Mouse (Mus musculus) kidney, postnatal 0 days (tissue): ENCODE measurements around the gene Mtfmt. TPM values are rescaled to one million over a fixed set of nuclear protein-coding genes. Genes with fewer than 3 reads are reported as not detected.
A peak's percentile ranks its signal among the peaks of the same experiment; 100 is the strongest.

ENCODE experiments used
- ATAC-seq: fragments of 200-750 bp; cut with Nextera tagmentation; replicated peaks from 2 replicates; pipeline ENCODE4 v1.8.0; 2017; ENCODE audit warnings: low read depth, moderate number of reproducible peaks, moderate TSS enrichment, moderate library complexity; ENCODE audit not compliant: low FRiP score
- DNase-seq: peaks from one replicate; pipeline ENCODE4 v3.0.0-alpha.2; 2016; ENCODE audit warnings: low spot score
- H3K27ac ChIP-seq: fragments of 300-500 bp; sonication (generic); 2 replicates; pipeline ENCODE4 v1.5.1; 2014; ENCODE audit warnings: mild to moderate bottlenecking
- H3K27me3 ChIP-seq: fragments of 300-500 bp; sonication (generic); 2 replicates; pipeline ENCODE4 v1.6.1; 2014; ENCODE audit warnings: low read length, mixed read lengths; ENCODE audit not compliant: insufficient read depth
- H3K36me3 ChIP-seq: fragments of 300-500 bp; sonication (generic); 2 replicates; pipeline ENCODE4 v1.6.1; 2014; ENCODE audit warnings: low read length, mixed read lengths; ENCODE audit not compliant: insufficient read depth
- H3K4me1 ChIP-seq: fragments of 300-500 bp; sonication (generic); replicated peaks from 2 replicates; pipeline ENCODE4 v1.6.1; 2014; ENCODE audit warnings: antibody characterized with exemption, low read length, mixed read lengths; ENCODE audit not compliant: insufficient read depth
- H3K4me2 ChIP-seq: fragments of 300-500 bp; sonication (generic); 2 replicates; pipeline ENCODE4 v1.6.1; 2014; ENCODE audit warnings: mild to moderate bottlenecking, low read length, moderate library complexity, mixed read lengths
- H3K4me3 ChIP-seq: fragments of 300-500 bp; sonication (generic); replicated peaks from 2 replicates; pipeline ENCODE4 v1.5.1; 2014; ENCODE audit warnings: low read depth, low read length
- H3K9ac ChIP-seq: fragments of 300-500 bp; sonication (generic); 2 replicates; pipeline ENCODE4 v1.6.1; 2014; ENCODE audit warnings: low read depth, low read length
- H3K9me3 ChIP-seq: fragments of 300-500 bp; sonication (generic); replicated peaks from 2 replicates; pipeline ENCODE4 v1.6.1; 2016; ENCODE audit warnings: low read length, inconsistent platforms, mixed read lengths
- CTCF ChIP-seq: IDR thresholded peaks from 2 replicates; pipeline ENCODE4 v1.5.1; 2016; ENCODE audit warnings: antibody characterized with exemption, low read depth, mild to moderate bottlenecking, moderate library complexity
- WGBS: fragments of 180-500 bp; shearing (Covaris S2); extraction: QIAGEN DNeasy Blood & Tissue Kit; methylation state at CpG from one replicate; pipeline ENCODE4 v1.1.7; 2014; 5-methylcytosine and 5-hydroxymethylcytosine counted together
- polyA plus RNA-seq: library from polyadenylated mRNA; unstranded; fragments of >200 nt; fragmentation: Nextera tagmentation; extraction: Ambion mirVana; gene quantifications from 2 replicates; pipeline ENCODE4 v1.2.1, GENCODE M21; 2015

Mtfmt gene
- polyA plus RNA-seq, 1 experiment from 2014 or later: 19.2 TPM

- 67% methylated on average over 11 of the region's 11 CpGs for WGBS
- no peaks in the 10 kb centered on the region for H3K36me3 ChIP-seq
- H3K9ac ChIP-seq: no peak within 1 kb of the TSS
- TF ChIP-seq CTCF: no peak
- no peaks in the 10 kb centered on the region for H3K4me1 ChIP-seq
- ATAC-seq: peak; percentile 59
- H3K27ac ChIP-seq: peak within 1 kb of the TSS; percentile 52
- H3K27me3 ChIP-seq: no peaks in the 10 kb centered on the region
- H3K9me3 ChIP-seq: no peaks in the 10 kb centered on the region
- peak within 1 kb of the TSS; percentile 18; the same call in 1 of the 2 replicates for H3K4me2 ChIP-seq
- no peak within 1 kb of the TSS; the same call in 1 of the 2 replicates for H3K4me3 ChIP-seq
- no peak for DNase-seq
Measured at GRCm38 (mm10) chr9:65422760-65423501, 12.7 kb upstream of the Mtfmt start, which contains the start of gene Slc51b. Slc51b (minus strand) TSS chr9:65422955.

GRCm38 (mm10) chr9:65424393-65424792 is 11.2 kb upstream of the Mtfmt start:
- H3K4me3 ChIP-seq: no peak overlapping the region
- no peaks in the 10 kb centered on the region for H3K36me3 ChIP-seq
- no peak overlapping the region for H3K9ac ChIP-seq
- ATAC-seq: no peak
- WGBS: 16% methylated on average over 3 of the region's 3 CpGs
- TF ChIP-seq CTCF: no peak
- no peaks in the 10 kb centered on the region for H3K9me3 ChIP-seq
- no peak overlapping the region for H3K4me2 ChIP-seq
- H3K4me1 ChIP-seq: no peaks in the 10 kb centered on the region
- no peak overlapping the region for H3K27ac ChIP-seq
- no peaks in the 10 kb centered on the region for H3K27me3 ChIP-seq
- no peak for DNase-seq

GRCm38 (mm10) chr9:65427511-65427910 is 8.1 kb upstream of the Mtfmt start:
- no peaks in the 10 kb centered on the region for H3K9me3 ChIP-seq
- no peak overlapping the region for H3K9ac ChIP-seq
- no peak overlapping the region for H3K4me2 ChIP-seq
- no peak overlapping the region for H3K4me3 ChIP-seq
- no peaks in the 10 kb centered on the region for H3K4me1 ChIP-seq
- 41% methylated on average over 2 of the region's 2 CpGs for WGBS
- no peaks in the 10 kb centered on the region for H3K27me3 ChIP-seq
- peak; percentile 36 for DNase-seq
- ATAC-seq: peak; percentile 59
- no peak for TF ChIP-seq CTCF
- 0 out of 2 replicates have a peak overlapping the region, but pooled peaks have one; percentile 64 for H3K27ac ChIP-seq
- H3K36me3 ChIP-seq: no peaks in the 10 kb centered on the region

GRCm38 (mm10) chr9:65428003-65428402 is 7.6 kb upstream of the Mtfmt start:
- 88% methylated on average over 5 of the region's 5 CpGs for WGBS
- no peak for TF ChIP-seq CTCF
- Histone ChIP-seq H3K4me1 (no peaks in the 10 kb centered on the region), H3K27ac (peak overlapping the region; percentile 64), H3K9me3 (no peaks in the 10 kb centered on the region), H3K27me3 (no peaks in the 10 kb centered on the region), H3K4me3 (no peak overlapping the region), H3K36me3 (no peaks in the 10 kb centered on the region), H3K4me2 (no peak overlapping the region), H3K9ac (no peak overlapping the region)
- ATAC-seq: no peak
- DNase-seq: no peak

GRCm38 (mm10) chr9:65430401-65430800 is 5.2 kb upstream of the Mtfmt start:
- Histone ChIP-seq H3K9ac (no peak overlapping the region), H3K4me2 (no peak overlapping the region), H3K9me3 (no peaks in the 10 kb centered on the region), H3K36me3 (no peaks in the 10 kb centered on the region), H3K4me1 (no peaks in the 10 kb centered on the region), H3K27ac (no peak overlapping the region), H3K27me3 (no peaks in the 10 kb centered on the region), H3K4me3 (no peak overlapping the region)
- DNase-seq (no peak), ATAC-seq (no peak)
- TF ChIP-seq CTCF: no peak

GRCm38 (mm10) chr9:65430921-65431320 is 4.7 kb upstream of the Mtfmt start:
- Histone ChIP-seq H3K9me3 (no peaks in the 10 kb centered on the region), H3K4me2 (no peak overlapping the region), H3K4me3 (no peak overlapping the region), H3K4me1 (no peaks in the 10 kb centered on the region), H3K27me3 (no peaks in the 10 kb centered on the region), H3K27ac (no peak overlapping the region), H3K9ac (no peak overlapping the region), H3K36me3 (no peaks in the 10 kb centered on the region)
- TF ChIP-seq CTCF: no peak
- DNase-seq (no peak), ATAC-seq (no peak)
- 87% methylated on average over 5 of the region's 5 CpGs for WGBS
